Mouse (Mus musculus) brain, adult 2 months (tissue): ENCODE data around the gene Dscam.
A peak's percentile ranks its signal among the peaks of the same experiment; 100 is the strongest.

Experiments
- DNase-seq: peaks from one replicate; pipeline ENCODE4 v3.0.0; 2011; ENCODE audit warnings: low read depth, low spot score

Gene Dscam

GRCm38 (mm10) chr16:97105266-97105665, 65.3 kb downstream of the Dscam start:
- DNase-seq: no peak

GRCm38 (mm10) chr16:97103046-97103445, 67.5 kb downstream of the Dscam start:
- no peak for DNase-seq

- no peak for DNase-seq
These were observed 70.5 kb downstream of the Dscam start for GRCm38 (mm10) chr16:97100091-97100490.

GRCm38 (mm10) chr16:97098508-97098907, 72.0 kb downstream of the Dscam start:
- peak; percentile 62 for DNase-seq

- DNase-seq: peak; percentile 94
These were observed 73.8 kb downstream of the Dscam start for GRCm38 (mm10) chr16:97096709-97097108.

GRCm38 (mm10) chr16:97095496-97095895, 75.1 kb downstream of the Dscam start:
- no peak for DNase-seq

GRCm38 (mm10) chr16:97089339-97089738, 81.2 kb downstream of the Dscam start:
- no peak for DNase-seq

GRCm38 (mm10) chr16:97083694-97084093, 86.9 kb downstream of the Dscam start:
- DNase-seq: peak; percentile 58

GRCm38 (mm10) chr16:97075920-97076572, 94.5 kb downstream of the Dscam start:
- DNase-seq: no peak

GRCm38 (mm10) chr16:97075137-97075902, 95.2 kb downstream of the Dscam start:
- peak; percentile 52 for DNase-seq

GRCm38 (mm10) chr16:97073847-97074246, 96.7 kb downstream of the Dscam start:
- DNase-seq: no peak

GRCm38 (mm10) chr16:97072624-97073023, 97.9 kb downstream of the Dscam start:
- DNase-seq: peak; percentile 63

GRCm38 (mm10) chr16:97066856-97067255, 103.7 kb downstream of the Dscam start:
- DNase-seq: peak; percentile 72

GRCm38 (mm10) chr16:97062207-97062606, 108.3 kb downstream of the Dscam start:
- DNase-seq: no peak

GRCm38 (mm10) chr16:97061390-97061789, 109.2 kb downstream of the Dscam start:
- no peak for DNase-seq

- DNase-seq: no peak
These were observed 109.8 kb downstream of the Dscam start for GRCm38 (mm10) chr16:97060736-97061135.

GRCm38 (mm10) chr16:97060276-97060675, 110.3 kb downstream of the Dscam start:
- peak; percentile 21 for DNase-seq

- DNase-seq: peak; percentile 71
These were observed 135.3 kb downstream of the Dscam start for GRCm38 (mm10) chr16:97035271-97035670.

GRCm38 (mm10) chr16:97033540-97034058, 137.0 kb downstream of the Dscam start:
- DNase-seq: no peak

GRCm38 (mm10) chr16:97027701-97028100, 142.9 kb downstream of the Dscam start:
- DNase-seq: peak; percentile 32

GRCm38 (mm10) chr16:97026803-97027202, 143.7 kb downstream of the Dscam start:
- no peak for DNase-seq

GRCm38 (mm10) chr16:97024406-97024805, 146.1 kb downstream of the Dscam start:
- peak; percentile 44 for DNase-seq

- no peak for DNase-seq
These were observed 149.1 kb downstream of the Dscam start for GRCm38 (mm10) chr16:97021496-97021895.
